Mouse (Mus musculus) kidney, embryonic 15.5 days (tissue): Measurements from ENCODE around the gene Vmn2r48. TPM values are rescaled to one million over a fixed set of nuclear protein-coding genes. Genes with fewer than 3 reads are reported as not detected.
"Not testable (repeated sequence)": the region's sequence is repeated elsewhere in the genome, so short reads cannot be mapped to it uniquely, and the experiment has no call there.

ENCODE experiments used
- ATAC-seq: fragments of 200-750 bp; cut with Nextera tagmentation; replicated peaks from 2 replicates; pipeline ENCODE4 v1.8.0; 2017; ENCODE audit warnings: moderate TSS enrichment; ENCODE audit not compliant: low FRiP score
- H3K27ac ChIP-seq: fragments of 300-500 bp; sonication (generic); 2 replicates; pipeline ENCODE4 v1.5.1; 2015; ENCODE audit warnings: mild to moderate bottlenecking, inconsistent platforms
- H3K27me3 ChIP-seq: fragments of 300-500 bp; sonication (generic); 2 replicates; pipeline ENCODE4 v1.6.1; 2015; ENCODE audit warnings: inconsistent platforms
- H3K36me3 ChIP-seq: fragments of 300-500 bp; sonication (generic); 2 replicates; pipeline ENCODE4 v1.6.1; 2015; ENCODE audit warnings: inconsistent platforms
- H3K4me1 ChIP-seq: fragments of 300-500 bp; sonication (generic); 2 replicates; pipeline ENCODE4 v1.6.1; 2015; ENCODE audit warnings: inconsistent platforms
- H3K4me2 ChIP-seq: fragments of 300-500 bp; sonication (generic); 2 replicates; pipeline ENCODE4 v1.6.1; 2015; ENCODE audit warnings: moderate library complexity, mild to moderate bottlenecking, inconsistent platforms
- H3K4me3 ChIP-seq: fragments of 300-500 bp; sonication (generic); replicated peaks from 2 replicates; pipeline ENCODE4 v1.5.1; 2015; ENCODE audit warnings: mild to moderate bottlenecking, inconsistent platforms
- H3K9ac ChIP-seq: fragments of 300-500 bp; sonication (generic); 2 replicates; pipeline ENCODE4 v1.6.1; 2015; ENCODE audit warnings: mild to moderate bottlenecking, inconsistent platforms
- H3K9me3 ChIP-seq: fragments of 300-500 bp; sonication (generic); replicated peaks from 2 replicates; pipeline ENCODE4 v1.6.1; 2016; ENCODE audit warnings: inconsistent platforms
- WGBS: fragments of 180-500 bp; shearing (Covaris S2); methylation state at CpG from one replicate; pipeline ENCODE4 v1.1.7; 2015; ENCODE audit warnings: mixed read lengths; 5-methylcytosine and 5-hydroxymethylcytosine counted together
- polyA plus RNA-seq: library from polyadenylated mRNA; unstranded; fragments of >200 nt; fragmentation: Nextera tagmentation; extraction: Ambion mirVana; gene quantifications from 2 replicates; pipeline ENCODE4 v1.2.1, GENCODE M21; 2015

The Vmn2r48 gene
- polyA plus RNA-seq, result not detected in 2 replicates

GRCm38 (mm10) chr7:9953485-9953884 lies at the start of gene Vmn2r48:
Vmn2r48 (minus strand) TSS chr7:9953585.
- not testable (repeated sequence) for H3K4me3 ChIP-seq, H3K27me3 ChIP-seq, H3K4me2 ChIP-seq, H3K9ac ChIP-seq, H3K9me3 ChIP-seq, ATAC-seq, H3K36me3 ChIP-seq, H3K4me1 ChIP-seq, H3K27ac ChIP-seq
- WGBS, result 83% methylated on average over 2 of the region's 2 CpGs

DNA sequence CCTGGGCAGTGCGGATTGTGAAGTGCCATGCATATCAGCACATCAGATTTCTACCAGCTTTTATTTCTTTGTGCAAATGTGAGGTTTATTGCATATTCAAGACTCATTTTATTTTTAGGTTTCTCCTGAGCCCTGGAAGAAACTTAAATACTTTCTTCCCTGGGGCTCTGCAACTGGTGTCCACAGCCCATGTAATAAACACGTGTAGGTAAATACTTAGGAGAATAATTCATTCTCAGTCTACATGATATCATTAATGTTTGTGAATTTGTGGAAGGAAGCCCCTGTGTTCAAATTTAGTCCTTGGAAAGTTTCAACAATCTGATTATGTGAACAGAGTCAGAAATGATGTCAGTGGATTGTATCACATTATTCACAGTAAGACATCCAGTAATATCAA lies 38.8 kb upstream of the Vmn2r48 start, which contains the start of gene Vmn2r49:
Gene Vmn2r49 (minus strand): TSS at position 101 of the 400 bp plus-strand sequence.
- WGBS, result 67% methylated on average over 1 of the region's 2 CpGs
- H3K27me3 ChIP-seq, H3K4me2 ChIP-seq, ATAC-seq, H3K4me3 ChIP-seq, H3K27ac ChIP-seq, H3K9ac ChIP-seq, H3K36me3 ChIP-seq, H3K4me1 ChIP-seq, H3K9me3 ChIP-seq: not testable (repeated sequence)

Other genes with a start within 250 kb of the Vmn2r48 start
- gene Vmn2r46, start 183.0 kb downstream of the Vmn2r48 start, polyA plus RNA-seq, result not detected in 2 replicates
- not detected in 2 replicates for gene Vmn2r47, start 112.3 kb downstream of the Vmn2r48 start, polyA plus RNA-seq
- not detected in 2 replicates for gene Vmn2r49, start 38.7 kb upstream of the Vmn2r48 start, polyA plus RNA-seq
- gene Vmn2r50, start 99.7 kb upstream of the Vmn2r48 start, polyA plus RNA-seq, result not detected in 2 replicates
- not detected in 2 replicates for gene Vmn2r51, start 152.2 kb upstream of the Vmn2r48 start, polyA plus RNA-seq
- not detected in 2 replicates for gene Vmn2r52, start 223.0 kb upstream of the Vmn2r48 start, polyA plus RNA-seq